Comparison of ENCODE assay signal across 2 mouse cellular contexts in the genomic region with DNA sequence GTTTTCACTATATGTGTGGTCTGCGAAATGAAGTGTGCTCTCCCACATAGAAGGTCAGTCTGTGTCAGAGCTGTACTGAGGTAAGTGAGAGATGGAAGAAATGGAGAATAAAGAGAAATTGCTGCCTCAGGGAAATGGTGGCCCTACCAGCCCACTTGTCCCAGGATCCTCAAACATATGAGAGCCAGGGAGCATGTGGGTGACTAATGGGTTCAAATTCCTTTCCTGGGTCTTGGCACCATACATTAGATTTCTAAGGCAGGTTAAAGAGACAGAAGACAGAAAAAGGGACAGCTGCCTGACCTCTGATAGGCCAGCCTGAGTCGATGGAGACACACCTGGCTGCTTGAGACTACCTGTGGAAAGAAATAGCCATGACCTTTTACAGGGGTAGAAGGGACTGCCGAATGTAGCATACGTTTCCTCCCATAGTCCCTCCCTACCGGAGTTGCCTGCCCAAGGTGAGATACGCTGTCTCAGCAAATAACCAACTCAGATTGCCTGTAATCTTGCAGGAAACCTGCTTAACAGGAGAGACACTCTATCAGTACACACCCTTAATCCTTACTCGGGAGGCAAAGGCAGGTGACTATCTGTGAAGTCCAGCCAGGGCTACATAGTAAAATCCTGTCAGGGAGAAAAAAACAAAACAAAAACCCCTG.
A peak's percentile ranks its signal among the peaks of the same experiment; 100 is the strongest.
TF ChIP-seq lines count a peak whose summit lies in the region.

No protein-coding gene starts in this region.

TF ChIP-seq in CH12.LX, 34 proteins besides CTCF, POLR2A, EP300 and RAD21:
- TF ChIP-seq USF2 (conservative IDR thresholded peaks at IDR 0.05; ENCODE audit: low read depth, low read length) (no peak), SIN3A (IDR thresholded peaks at IDR 0.05; ENCODE audit: low read length) (no peak), MAFK (IDR thresholded peaks at IDR 0.05; ENCODE audit: insufficient replicate concordance, low read length) (peak; percentile 20; the same call in 1 of the 2 replicates), ELF1 (IDR thresholded peaks at IDR 0.05; ENCODE audit: low read depth, low read length) (no peak)

TF ChIP-seq in ES-E14, 5 proteins besides CTCF, POLR2A, EP300 and RAD21:
- TF ChIP-seq HCFC1 (IDR thresholded peaks at IDR 0.05; ENCODE audit: borderline replicate concordance, insufficient read depth, low read length) = no peak
- 0 out of 2 replicates have a peak, but pooled peaks have one; percentile 27 for TF ChIP-seq MAFK (IDR thresholded peaks at IDR 0.05; ENCODE audit: insufficient read depth, low read depth, low read length)
